Mouse (Mus musculus) Patski (cell line): ENCODE results near the gene Olfr530. TPM values are rescaled to one million over a fixed set of nuclear protein-coding genes. Genes with fewer than 3 reads are reported as not detected.

Source experiments
- ATAC-seq: fragments of 100-300 bp; one replicate; pipeline ENCODE4 v1.8.0; 2021
- CTCF ChIA-PET: fragments of 350-600 bp; sonication (Branson Sonifier 250); formaldehyde crosslinking; loops from one replicate; lab custom pipeline; 2022; ENCODE audit warnings: inconsistent platforms; lab: Charles Lee
- POLR2A ChIA-PET: fragments of 350-600 bp; sonication (Branson Sonifier 250); formaldehyde crosslinking; loops from one replicate; lab custom pipeline; 2022; ENCODE audit warnings: antibody characterized with exemption, inconsistent platforms; lab: Charles Lee
- DNase-seq: peaks from one replicate; pipeline ENCODE4 v3.0.0-alpha.2; 2011; ENCODE audit warnings: low read depth, low spot score
- H3K27me3 ChIP-seq: fragments of 371-371 bp; one replicate; pipeline ENCODE4 v1.5.1; 2021
- CTCF ChIP-seq: fragments of 100-300 bp; IDR thresholded peaks from one replicate; pipeline ENCODE4 v1.5.1; 2021
- in situ Hi-C: fragments of 300-500 bp; cut with MboI; formaldehyde crosslinking; loops from 3 replicates; pipeline ENCODE4 v1.11.1; 2018; ENCODE audit warnings: low pct_unique_long_range_greater_than_20kb, mixed read lengths
- polyA plus RNA-seq: library from polyadenylated mRNA; unstranded; gene quantifications from one replicate; pipeline ENCODE4 v1.2.3, GENCODE M21; 2021

Olfr530 gene
- not detected for polyA plus RNA-seq

DNA sequence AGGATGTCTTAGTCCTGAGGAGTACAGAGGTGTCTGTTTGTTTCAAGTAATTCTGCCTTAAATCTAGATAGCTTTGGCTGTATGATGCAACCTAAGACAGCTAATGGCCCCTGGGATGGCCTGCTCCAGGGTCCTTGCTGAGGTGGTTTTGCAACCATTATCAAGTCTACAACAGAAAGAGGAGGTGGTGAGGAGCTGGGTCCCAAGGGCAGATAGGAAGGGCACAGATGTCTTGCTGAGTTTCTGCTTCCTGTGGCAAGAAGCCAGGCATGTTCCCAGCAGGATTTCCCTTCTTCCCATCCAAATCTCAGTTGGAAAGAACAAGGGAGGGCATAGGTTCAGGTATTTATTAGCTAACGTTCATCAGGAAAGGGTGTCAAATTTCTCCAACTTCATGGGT is at the start of gene Olfr530:
Gene Olfr530, minus strand, starts transcription at position 101 of the 400 bp plus-strand sequence.
- no peak for TF ChIP-seq CTCF
- DNase-seq (no peak), ATAC-seq (no peak)
- ChIA-PET POLR2A (interaction anchor here (0.6 kb wide), 1 partner anchor 40 kb away, joined by 5 read pairs; no protein-coding TSS in a partner anchor), CTCF (interaction anchor here (0.8 kb wide), 1 partner anchor 15 kb away, joined by 3 read pairs; the partner anchor contains the start of gene Olfr60)
- in situ Hi-C loops: no loop called here
- no peaks in the 10 kb centered on the region for H3K27me3 ChIP-seq

DNA sequence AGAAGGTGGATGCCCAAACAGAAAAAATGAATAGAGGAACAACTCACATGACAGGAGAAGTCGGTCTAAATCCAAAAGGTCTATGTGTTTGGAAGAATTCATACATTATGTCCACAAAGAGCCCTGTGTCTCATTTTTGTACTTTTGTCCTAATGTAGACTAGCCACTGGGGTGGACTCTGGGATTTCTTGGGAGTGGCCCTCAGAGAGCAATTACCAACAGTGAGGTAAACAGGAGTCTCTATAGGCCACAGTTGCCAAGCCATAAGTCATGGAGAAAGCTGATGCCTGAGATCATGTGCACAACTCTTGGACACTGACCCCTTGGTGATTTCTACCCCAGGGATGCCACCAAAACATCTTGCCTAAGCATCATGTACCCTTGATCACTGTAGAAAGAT is 45.4 kb upstream of the Olfr530 start, which contains the start of gene Olfr532:
Gene Olfr532, minus strand, starts transcription at position 101 of the 400 bp plus-strand sequence.
- in situ Hi-C loops: loop anchor here (5.0 kb wide), 1 partner anchor 99 kb away; the partner anchor contains the start of gene Olfr525
- H3K27me3 ChIP-seq: no peaks in the 10 kb centered on the region
- DNase-seq (no peak), ATAC-seq (no peak)
- TF ChIP-seq CTCF: no peak
- ChIA-PET POLR2A (no interaction called here), CTCF (no interaction called here)

DNA sequence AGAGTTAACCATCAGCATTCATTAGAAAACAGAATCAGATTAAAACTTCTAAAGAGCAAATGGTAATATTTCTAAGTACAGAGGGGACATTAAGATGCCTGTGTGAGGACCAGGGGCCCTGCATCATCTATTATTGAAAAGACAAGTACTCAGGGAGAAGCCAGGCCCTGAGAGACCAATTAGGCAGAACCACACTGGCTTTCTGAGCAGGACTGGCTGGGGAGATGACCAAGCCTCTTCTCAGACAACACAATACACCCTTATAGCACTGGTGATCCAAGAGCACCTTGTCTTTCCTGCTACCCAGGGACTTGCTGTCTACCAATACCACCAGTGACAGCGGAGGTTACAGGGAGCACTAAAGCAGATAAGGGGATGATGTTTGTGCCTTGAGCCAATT is 26.7 kb upstream of the Olfr530 start, which contains the start of gene Olfr531:
Gene Olfr531, minus strand, starts transcription at position 101 of the 400 bp plus-strand sequence.
- POLR2A ChIA-PET: no interaction called here
- DNase-seq (no peak), ATAC-seq (no peak)
- CTCF ChIA-PET: no interaction called here
- no peak for TF ChIP-seq CTCF
- H3K27me3 ChIP-seq: peaks cover 4% of the 10 kb centered on the region
- in situ Hi-C loops: no loop called here

DNA sequence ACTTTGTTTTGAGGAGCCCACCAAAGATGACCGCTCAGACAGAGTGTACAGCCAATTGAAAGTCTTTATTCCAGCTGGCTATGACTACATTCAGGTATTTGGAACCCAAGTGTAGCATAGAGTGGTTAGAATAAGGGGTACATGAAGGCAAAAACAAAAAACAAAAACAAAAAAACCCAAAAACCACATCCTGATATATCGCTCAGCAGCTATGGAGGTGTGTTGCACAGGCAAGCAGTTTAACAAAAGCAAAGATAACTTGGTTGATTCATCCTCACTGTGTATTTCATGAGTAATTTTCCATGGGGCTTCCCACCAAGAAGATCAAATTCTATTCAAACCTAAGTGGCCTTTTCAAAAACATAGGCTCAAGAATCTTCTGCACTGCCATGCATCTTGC is 780 bp upstream of the Olfr530 start:
- no peak for TF ChIP-seq CTCF
- POLR2A ChIA-PET: no interaction called here
- no peaks in the 10 kb centered on the region for H3K27me3 ChIP-seq
- DNase-seq (no peak), ATAC-seq (no peak)
- in situ Hi-C loops: no loop called here
- CTCF ChIA-PET: interaction anchor here (0.8 kb wide), 1 partner anchor 15 kb away, joined by 3 read pairs; the partner anchor contains the start of gene Olfr60

DNA sequence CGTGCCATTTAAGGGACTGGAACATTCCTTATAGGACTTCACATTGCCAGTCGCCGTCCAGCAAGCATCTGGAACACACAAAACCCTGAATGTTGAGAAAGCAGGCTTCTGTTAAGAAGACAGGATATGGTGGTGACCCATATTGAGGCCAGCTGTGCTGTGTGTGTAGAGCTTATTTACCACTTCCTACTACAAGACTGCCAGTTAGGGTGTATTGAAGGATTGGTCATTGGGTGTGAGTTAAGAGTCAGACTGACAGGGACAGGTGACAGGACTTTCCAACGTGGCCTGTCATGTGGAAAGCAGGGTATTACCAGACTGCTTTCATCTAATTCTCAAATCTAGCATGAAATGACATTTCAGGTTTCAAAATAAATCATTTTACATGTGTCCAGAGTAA is 1.8 kb downstream of the Olfr530 start:
- CTCF ChIA-PET: interaction anchor here (1.3 kb wide), 1 partner anchor 10 kb away, joined by 3 read pairs; no protein-coding TSS in a partner anchor

DNA sequence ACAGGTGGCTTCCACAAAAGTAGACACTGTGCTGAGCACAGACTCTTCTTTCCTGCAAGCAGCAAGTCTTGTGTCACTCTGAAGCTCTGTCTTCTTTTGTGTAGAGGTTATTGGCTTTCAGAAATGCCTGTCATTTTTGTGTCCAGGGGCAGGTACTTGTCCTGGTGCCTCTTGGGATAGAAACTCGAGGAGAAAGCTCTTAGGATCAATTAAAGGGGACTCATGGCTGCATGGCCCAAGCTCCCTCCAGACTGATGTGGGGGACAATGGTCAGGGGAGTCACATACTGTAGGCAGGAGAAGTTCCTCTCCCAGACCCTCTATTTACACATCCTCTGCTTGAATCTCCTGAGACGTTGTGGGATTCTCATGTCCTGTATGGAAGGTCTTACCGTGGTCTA is 14.6 kb downstream of the Olfr530 start, which contains the start of gene Olfr60:
Gene Olfr60, minus strand, starts transcription at position 101 of the 400 bp plus-strand sequence.
- no peak for DNase-seq
- ChIA-PET POLR2A (no interaction called here), CTCF (interaction anchor here (1.4 kb wide), 1 partner anchor 15 kb away, joined by 3 read pairs; the partner anchor contains the start of gene Olfr530)
- in situ Hi-C loops: no loop called here
- no peak for TF ChIP-seq CTCF
- H3K27me3 ChIP-seq: peaks cover 3% of the 10 kb centered on the region
- no peak for ATAC-seq

More for the DNA sequence above, 1.8 kb downstream of the Olfr530 start:
- ATAC-seq: no peak
- DNase-seq: no peak
- TF ChIP-seq CTCF: no peak
- POLR2A ChIA-PET: no interaction called here
- no peaks in the 10 kb centered on the region for H3K27me3 ChIP-seq
- in situ Hi-C loops: no loop called here

DNA sequence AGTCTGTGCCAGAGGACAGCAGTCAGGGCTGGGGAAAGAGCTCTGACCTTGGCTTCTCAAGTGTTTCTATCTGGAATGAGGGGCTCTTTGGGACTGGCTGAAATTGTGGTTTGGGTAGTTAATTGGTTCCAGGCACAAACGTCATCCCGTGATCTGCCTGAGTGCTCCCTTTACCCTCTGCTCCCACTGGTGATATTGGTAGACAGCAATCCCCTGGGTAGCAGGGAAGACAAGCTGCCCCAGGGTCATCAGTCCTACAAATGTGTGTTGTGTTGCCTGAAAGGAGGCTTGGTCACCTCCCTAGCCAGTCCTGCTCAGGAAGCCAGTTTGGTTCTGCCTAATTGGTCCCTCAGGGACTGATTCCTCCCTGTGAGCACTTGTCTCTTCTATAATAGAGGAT is 42.4 kb downstream of the Olfr530 start, which contains the start of gene Olfr527:
Gene Olfr527, plus strand, starts transcription at position 301 of the 400 bp plus-strand sequence.
- DNase-seq (no peak), ATAC-seq (no peak)
- H3K27me3 ChIP-seq: no peaks in the 10 kb centered on the region
- ChIA-PET POLR2A (no interaction called here), CTCF (no interaction called here)
- in situ Hi-C loops: no loop called here
- no peak for TF ChIP-seq CTCF

DNA sequence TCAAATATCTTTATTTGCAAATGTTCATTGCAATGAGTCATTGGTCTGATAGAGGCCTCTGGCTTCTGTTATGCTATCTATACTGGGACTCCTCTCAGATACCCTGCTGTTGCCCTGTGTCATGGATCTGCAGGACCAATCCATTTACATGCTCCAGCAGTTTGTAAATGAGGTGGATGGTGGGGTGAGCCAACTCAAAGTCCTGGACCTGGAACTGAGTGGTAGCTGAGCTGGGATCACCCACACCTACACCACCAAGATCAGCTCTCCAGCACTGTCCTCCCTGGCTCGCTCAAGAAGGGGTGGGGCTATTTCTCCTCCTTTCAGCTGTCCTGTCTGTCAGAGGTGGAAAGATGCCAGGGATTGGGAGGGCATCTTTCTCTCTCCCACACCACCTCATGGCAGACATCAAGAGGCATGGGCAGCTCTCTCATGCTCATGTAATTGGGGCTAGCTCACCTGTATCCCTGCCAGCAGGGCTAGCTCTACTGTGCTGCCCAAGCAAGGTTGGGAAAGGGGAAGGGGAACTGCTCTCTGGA is 46.3 kb downstream of the Olfr530 start:
- no peak for ATAC-seq
- ChIA-PET CTCF (no interaction called here), POLR2A (no interaction called here)
- no peaks in the 10 kb centered on the region for H3K27me3 ChIP-seq
- TF ChIP-seq CTCF: no peak
- in situ Hi-C loops: no loop called here
- DNase-seq: no peak

Other genes with a start within 250 kb of the Olfr530 start
- gene Mtg1, start 238.8 kb downstream of the Olfr530 start, polyA plus RNA-seq: 23.2 TPM
- 0.01 TPM for gene Sprn, start 221.5 kb downstream of the Olfr530 start, polyA plus RNA-seq
- not detected for gene Olfr522, start 211.6 kb downstream of the Olfr530 start, polyA plus RNA-seq
- gene Olfr523, start 203.1 kb downstream of the Olfr530 start, polyA plus RNA-seq: not detected
- not detected for gene Olfr524, start 170.4 kb downstream of the Olfr530 start, polyA plus RNA-seq
- not detected for gene Cd163l1, start 158.1 kb downstream of the Olfr530 start, polyA plus RNA-seq
- gene 5830411N06Rik, start 129.0 kb downstream of the Olfr530 start, polyA plus RNA-seq: not detected
- gene Olfr525, start 55.5 kb downstream of the Olfr530 start, polyA plus RNA-seq: not detected
- not detected for gene Olfr527, start 42.3 kb downstream of the Olfr530 start, polyA plus RNA-seq
- not detected for gene Olfr60, start 14.7 kb downstream of the Olfr530 start, polyA plus RNA-seq
- not detected for gene Olfr531, start 26.6 kb upstream of the Olfr530 start, polyA plus RNA-seq
- gene Olfr532, start 45.3 kb upstream of the Olfr530 start, polyA plus RNA-seq: not detected
- gene Olfr533, start 87.0 kb upstream of the Olfr530 start, polyA plus RNA-seq: not detected
- not detected for gene Olfr535, start 107.9 kb upstream of the Olfr530 start, polyA plus RNA-seq
- gene Olfr536, start 131.1 kb upstream of the Olfr530 start, polyA plus RNA-seq: not detected
- not detected for gene Olfr538, start 191.6 kb upstream of the Olfr530 start, polyA plus RNA-seq
- gene Olfr46, start 224.9 kb upstream of the Olfr530 start, polyA plus RNA-seq: not detected